Mouse (Mus musculus): ENCODE data around the gene Ccdc134.

Gene Ccdc134

GRCm38 (mm10) chr15:82172648-82173047 is 44.9 kb downstream of the Ccdc134 start:
- no peak for DNase-seq

- DNase-seq = no peak
Measured at GRCm38 (mm10) chr15:82175091-82175490, 47.4 kb downstream of the Ccdc134 start.

GRCm38 (mm10) chr15:82177743-82178290 is 50.1 kb downstream of the Ccdc134 start:
- no peak for DNase-seq

- DNase-seq = no peak
Measured at GRCm38 (mm10) chr15:82181131-82181530, 53.4 kb downstream of the Ccdc134 start.

GRCm38 (mm10) chr15:82182311-82182710 is 54.6 kb downstream of the Ccdc134 start:
- no peak for DNase-seq

- no peak for DNase-seq
Measured at GRCm38 (mm10) chr15:82183596-82183995, 55.9 kb downstream of the Ccdc134 start.

GRCm38 (mm10) chr15:82184183-82184582 is 56.5 kb downstream of the Ccdc134 start:
- peak; percentile 70 for DNase-seq

GRCm38 (mm10) chr15:82184656-82185055 is 56.9 kb downstream of the Ccdc134 start:
- peak; percentile 77 for DNase-seq

- no peak for DNase-seq
Measured at GRCm38 (mm10) chr15:82185062-82185783, 57.5 kb downstream of the Ccdc134 start.

GRCm38 (mm10) chr15:82186131-82186530 is 58.4 kb downstream of the Ccdc134 start:
- no peak for DNase-seq

- DNase-seq = no peak
Measured at GRCm38 (mm10) chr15:82186931-82187330, 59.2 kb downstream of the Ccdc134 start.

- no peak for DNase-seq
Measured at GRCm38 (mm10) chr15:82187401-82187800, 59.7 kb downstream of the Ccdc134 start.

GRCm38 (mm10) chr15:82187924-82188323 is 60.2 kb downstream of the Ccdc134 start:
- no peak for DNase-seq

- DNase-seq = no peak
Measured at GRCm38 (mm10) chr15:82188481-82189240, 60.9 kb downstream of the Ccdc134 start.
